Mouse (Mus musculus) testis, postnatal 10 days (tissue): ENCODE data around the gene Dlgap1.

Experiments
- DNase-seq: peaks from one replicate; pipeline ENCODE4 v3.0.0; 2021; ENCODE audit warnings: low spot score

Dlgap1 gene

DNA sequence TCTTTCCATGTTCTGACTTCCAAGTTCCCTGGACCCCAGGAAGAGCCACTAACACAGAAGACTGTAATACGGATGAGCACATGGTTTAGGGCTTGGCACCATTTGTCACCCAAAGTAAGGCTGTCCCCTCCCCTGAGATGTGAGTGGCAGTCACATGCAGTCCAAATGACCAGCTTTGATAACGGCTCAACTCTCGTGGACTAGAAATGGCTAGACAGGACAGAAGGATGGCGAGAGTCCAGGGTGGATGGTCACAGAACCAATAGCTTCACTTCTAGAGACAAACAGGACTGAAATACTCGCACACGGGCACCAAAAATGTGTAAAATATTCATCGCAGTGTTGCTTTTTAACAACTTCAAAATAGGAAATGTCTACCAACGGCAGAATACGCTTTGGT is 657.5 kb downstream of the Dlgap1 start:
- no peak for DNase-seq

DNA sequence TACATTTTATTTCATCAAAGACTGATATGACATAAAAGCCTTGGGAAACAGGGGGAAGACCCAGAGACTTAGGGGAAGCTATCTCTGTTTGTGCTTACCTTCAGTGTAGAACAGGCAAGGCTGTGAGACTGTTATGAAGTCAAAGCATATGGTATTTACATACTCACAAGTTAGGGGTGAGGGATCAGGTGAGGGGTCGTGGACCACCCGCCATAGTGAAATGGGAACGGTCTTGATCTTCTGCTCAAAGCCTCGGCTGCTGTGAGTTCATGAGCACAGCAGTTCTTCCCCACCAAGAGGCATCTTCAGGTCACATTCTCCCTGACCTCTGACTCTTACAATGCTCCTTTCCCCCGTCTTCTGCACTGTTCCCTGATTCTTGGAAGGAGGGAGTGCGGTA is 658.1 kb downstream of the Dlgap1 start:
- no peak for DNase-seq

DNA sequence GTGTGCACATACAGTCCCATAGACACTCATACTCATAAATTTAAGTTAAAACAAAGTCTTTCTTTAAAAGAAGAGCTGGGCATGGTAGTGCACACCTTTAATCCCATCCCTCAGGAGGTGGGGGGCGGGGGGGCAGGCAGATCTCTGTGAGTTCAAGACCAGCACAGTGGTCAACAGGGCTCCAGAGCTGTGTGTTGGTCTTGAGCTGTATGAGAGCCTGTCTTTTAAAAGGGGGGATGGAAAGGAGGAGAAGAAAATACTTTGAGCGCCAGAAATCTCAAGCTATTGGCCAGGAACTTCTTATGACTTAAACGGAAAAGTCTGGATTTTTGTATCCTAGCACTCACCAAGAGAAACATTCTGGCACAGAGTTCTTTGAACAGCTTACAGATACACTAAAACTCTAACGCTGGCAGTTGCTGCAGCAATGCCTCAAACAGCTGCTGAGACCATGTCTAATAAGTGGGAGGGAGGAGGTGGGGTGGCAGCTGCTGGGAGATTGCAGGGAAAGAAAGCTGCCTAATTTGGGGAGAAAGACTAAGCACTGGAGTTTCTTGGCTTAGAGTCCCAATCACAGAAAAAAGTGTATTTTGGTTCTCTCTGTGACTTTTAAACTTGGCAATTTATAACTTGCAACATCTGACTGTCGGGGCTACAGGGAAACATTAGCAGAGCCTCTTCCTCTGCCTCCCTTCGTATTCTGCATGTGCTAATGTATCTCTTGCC is 660.9 kb downstream of the Dlgap1 start:
- DNase-seq: no peak

DNA sequence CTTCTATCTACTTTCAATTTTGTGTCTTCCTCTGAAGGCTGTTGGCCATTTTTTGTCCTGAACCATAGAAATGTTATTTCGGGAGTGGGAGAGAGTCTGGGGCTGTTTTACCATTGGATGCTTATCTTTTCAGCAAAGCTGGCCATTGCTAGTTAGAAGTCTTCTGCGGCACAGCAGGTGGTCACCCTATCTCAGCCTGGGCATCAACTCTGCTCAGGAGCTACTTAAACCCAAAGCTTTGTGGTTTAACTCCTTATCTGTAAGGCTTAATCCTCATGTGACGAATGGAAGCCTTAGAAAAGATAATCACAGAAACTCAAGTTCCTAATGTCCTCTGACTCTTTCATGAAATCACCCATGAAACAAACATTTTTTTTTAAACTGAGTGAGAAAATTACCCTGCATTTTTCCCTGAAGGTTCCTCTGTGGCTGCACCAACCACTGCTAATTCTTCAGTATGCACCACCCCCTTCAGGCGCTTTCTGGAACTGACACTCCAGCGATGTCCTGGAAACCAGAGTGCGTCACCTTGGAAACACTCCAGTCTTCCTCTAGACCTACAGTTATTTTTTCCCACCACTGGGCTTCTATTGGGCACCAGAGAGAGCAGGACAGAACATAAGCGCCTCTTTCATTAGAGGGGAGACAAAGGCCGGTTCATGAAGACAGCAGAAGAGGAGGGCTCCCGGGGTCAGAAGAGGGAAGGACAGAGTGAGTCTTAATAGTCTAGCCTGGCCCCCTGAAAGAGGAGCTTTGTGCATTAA is 664.5 kb downstream of the Dlgap1 start:
- DNase-seq: peak; percentile 87

DNA sequence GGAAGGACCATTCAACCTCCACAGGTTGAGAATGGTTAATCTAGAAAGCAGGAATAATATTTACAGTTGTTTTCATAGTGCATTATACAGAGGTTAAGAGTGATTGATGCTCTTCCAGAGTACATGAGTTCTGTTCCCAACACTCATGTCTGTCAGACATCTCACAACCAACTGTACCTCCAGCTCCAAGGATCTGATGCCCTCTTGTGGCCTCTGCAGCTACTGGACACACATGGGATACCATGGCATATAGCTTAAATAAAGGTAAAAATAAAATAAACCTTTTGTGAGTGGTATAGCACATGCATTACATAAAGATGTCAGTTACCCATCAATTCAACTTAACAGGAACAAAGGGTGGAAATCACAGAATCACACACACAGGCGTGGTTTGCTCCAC is 674.3 kb downstream of the Dlgap1 start:
- DNase-seq: no peak

DNA sequence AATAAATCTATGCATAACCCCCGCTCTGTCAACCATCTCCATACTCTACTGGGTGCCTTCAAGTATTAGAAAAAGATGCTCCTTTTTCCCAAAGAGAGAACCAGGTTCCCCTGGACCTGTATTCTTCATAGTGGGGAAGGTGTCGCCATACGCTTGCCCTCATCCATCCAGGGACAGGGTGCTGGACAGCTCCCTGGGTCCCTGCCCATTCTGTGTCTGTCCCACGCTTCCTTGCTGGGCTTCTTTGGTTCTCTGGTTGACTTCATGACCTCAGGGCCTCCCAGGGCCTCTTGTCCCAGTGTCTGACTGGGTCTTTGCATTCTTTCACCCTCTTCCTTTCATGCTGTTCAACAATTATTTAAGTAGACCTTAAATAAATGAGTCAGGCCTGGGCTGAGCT is 677.8 kb downstream of the Dlgap1 start:
- DNase-seq: no peak

DNA sequence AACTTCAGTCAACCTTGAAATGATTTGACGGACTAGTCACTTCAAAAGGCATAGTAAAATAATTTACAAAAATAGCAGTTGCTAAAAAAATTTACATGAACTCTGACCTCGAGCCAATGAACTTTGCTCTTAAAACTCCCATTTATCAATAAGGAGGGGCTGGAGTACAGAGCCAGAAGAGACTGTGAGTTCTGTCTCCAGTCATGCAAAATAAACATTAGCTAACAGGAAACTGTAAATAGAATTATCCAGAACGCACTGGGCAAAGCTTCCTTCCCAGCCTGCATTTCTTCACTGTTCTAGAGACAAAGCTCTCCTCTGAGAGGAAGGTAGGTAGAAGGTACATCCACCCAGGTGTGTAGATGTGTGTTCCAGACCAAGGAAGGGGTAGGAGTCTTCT is 692.5 kb downstream of the Dlgap1 start:
- DNase-seq: no peak

DNA sequence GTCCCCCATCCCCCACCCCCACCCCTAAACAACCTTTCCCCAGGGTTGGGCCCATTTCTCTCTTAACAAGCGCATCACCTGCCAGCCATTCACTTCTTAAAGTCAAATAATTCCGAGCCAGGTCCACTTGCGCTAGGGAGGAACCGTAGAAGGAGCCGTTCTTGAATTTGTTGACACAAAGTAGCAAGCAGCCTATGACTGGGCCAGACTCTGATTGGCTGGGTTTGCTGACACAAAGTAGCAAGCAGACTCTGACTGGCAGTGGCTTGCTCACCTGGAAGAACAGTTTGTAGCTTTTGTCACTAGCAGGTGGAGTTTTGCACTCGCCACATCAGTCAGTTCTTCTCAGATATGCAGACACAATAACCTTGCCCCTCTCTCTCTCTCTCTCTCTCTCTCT is 695.1 kb downstream of the Dlgap1 start:
- DNase-seq: peak; percentile 53

DNA sequence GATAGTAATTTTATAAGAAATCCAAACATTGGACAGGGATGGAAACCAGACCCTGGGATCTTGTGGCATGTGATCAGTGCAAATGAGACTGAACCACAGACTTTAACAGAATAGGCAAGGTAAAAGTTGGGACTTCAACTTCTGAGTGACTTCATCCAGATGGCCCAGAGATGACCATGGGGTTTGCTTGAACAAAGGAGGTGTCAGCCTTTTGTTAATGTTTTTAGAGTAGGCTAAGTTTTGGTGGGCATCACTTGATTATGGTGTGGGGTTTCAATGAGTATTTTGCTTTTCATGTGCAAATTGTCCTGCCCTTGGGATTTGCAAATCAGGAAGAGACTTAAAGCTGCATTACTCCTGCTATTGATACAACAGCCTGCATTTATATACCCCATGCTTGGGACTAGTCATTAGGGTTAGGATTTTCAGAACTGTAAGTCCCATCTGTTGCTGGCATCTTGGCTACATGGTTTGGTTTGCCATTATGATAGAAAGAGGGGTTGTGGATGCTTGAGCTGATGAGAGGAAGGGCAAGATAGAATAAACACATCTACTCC is 695.7 kb downstream of the Dlgap1 start:
- no peak for DNase-seq

DNA sequence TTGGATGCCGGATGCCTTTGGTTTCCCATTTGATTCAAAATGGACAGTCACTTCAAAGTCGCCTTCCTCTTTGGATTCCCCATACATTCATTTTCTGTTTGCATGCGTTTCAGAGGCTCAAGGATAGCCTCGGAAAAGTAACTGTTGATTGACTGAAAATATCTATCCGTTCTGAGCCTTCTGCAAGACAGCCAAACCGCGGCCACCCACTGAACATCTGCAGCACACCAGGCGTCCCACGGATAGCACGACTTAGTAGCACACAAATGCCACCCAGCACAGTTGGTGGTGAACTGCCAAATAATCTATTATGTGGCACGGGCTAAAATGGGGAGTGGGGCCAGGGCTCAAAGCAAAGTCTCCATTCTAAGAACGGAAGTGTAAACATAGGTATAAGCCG is 705.1 kb downstream of the Dlgap1 start:
- no peak for DNase-seq

DNA sequence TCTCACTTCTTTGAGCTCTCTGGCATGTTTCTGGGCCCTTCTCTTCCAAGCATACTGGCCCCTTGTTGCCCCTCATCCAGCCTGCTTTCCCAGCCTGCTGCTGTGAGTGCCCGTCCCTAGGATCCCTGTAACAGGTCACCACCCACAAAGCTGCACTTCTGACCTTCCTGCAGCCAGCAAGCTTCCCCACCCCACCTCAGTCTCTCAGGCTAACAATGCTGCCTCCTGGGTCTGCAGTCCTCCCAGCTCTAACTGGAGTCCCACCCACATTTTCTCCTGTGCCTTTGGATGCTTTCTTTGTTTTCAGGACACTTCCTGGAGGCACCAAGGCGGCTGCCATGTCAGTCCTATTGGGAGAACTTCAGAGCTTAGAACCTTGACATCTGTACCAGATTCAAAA is 707.6 kb downstream of the Dlgap1 start:
- DNase-seq: no peak

DNA sequence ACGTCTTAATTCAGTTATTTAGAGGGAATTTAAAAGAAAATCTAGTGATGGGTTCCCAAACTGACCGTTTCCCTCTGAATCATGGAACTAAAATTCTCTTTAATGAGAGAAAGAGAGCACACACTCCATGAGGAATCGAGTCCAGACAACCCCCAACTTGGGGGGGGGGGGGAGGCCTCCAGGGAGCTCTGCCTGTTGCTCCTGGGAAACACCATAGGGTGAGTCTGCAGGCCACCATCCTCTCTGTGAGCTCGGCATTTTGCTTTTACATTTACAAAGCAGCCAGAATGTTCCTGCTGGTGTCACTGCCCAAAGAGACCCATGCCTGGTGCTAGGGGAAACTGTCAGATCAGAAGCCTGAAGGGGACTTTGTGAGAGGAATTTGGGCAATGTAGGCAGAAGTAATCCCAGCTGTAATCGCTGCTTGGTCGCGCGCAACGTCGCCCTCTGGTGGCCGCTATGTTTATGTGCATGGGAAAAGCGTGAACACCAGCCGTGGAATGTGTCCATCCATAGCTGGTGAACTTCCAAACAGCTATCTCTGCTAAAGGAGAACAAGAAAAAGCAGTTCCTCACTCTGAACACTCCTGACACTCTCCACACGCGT is 714.8 kb downstream of the Dlgap1 start:
- peak; percentile 89 for DNase-seq

DNA sequence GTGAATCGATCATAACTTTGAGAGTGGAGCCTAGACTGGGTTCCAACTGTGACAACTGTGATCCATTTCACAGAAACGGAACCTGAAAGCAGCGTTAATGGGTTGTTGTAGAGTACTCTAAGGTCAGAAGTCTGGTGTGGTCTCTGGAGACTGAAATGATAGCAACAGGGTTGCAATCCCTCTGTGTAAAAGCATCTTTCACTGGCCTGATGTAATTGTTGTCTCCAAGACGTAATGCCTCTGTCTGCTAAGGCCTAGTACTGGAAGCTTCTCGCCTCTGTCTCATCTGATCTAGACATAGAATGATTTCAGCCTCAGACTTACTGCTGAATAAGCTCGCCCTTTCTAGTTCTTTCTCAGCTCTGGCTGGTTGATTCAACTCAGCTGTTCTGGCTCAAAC is 721.3 kb downstream of the Dlgap1 start:
- DNase-seq: no peak

DNA sequence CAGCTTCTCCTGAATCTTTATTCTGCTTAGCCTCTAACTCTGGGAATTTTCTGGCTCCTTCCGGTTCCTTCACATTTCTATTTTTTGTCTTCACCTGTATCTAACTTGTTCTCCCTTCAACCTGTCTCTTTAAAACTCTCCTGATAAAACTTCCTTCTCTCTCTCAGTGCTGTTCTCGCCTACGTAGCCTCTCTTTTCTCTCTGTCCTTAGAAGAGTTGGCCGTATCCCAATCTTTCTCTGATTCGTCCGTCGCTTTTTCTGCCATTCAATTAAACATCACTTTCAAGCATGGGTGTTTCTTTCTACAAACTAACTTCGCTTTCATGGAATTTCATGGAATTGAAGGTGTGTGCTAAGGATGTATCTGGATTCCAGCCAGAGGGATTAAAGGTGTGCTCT is 721.7 kb downstream of the Dlgap1 start:
- no peak for DNase-seq

DNA sequence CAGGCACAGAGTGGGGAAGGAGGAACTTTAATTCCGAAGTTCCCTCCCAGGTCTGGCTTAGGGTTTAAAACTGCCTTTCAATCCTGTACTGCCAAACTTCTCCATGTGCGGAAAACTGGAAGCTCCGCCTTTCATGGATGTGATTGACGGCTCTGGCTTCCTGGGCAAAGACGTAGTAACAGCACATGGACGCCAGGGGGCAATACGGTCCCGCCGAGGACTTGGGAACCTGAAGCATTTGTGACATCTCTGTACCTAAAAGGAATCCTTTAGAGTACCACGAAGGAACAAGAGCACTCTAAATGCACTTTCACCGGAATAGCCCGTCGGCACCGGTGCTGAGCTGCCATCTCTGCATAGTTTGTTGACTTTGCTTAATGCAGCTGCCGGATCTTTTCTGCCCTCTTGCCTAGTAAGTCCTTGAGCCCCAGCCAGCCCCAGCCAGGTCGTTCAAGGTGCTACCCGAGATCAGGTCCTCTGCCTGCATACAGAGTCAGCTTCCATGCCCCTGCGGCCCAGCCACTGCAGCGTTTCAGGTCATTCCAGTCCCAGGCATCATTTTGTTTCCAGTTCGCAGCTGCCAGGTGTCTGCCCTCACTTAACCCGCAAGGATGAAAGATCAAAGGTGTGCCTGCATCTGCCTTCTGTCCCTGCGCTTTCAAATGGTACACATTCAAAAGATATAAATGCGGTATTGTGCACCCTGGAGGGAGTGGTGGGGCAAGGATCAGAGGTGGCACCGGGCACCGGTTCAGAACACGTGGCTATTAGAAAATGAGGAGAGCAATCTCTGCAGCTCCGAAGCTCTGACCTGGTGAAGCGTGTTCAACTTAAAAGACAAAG is 738.3 kb downstream of the Dlgap1 start:
- DNase-seq: peak; percentile 89

DNA sequence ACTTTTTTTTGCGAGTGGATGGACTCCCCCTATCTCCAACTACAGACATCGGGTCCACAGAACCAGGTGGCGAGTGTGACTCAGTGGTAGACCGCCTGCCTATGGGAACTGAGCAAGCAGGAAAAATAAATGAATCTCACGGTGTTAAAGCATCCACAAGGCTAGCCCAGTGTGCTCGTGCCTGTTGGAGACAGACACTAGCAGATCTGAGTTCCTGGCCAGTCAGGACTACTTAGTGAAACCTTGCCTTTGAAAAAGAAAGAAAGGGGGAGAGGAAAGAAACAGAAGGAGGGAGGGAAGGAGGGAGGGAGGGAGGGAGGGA is 738.9 kb downstream of the Dlgap1 start:
- no peak for DNase-seq

DNA sequence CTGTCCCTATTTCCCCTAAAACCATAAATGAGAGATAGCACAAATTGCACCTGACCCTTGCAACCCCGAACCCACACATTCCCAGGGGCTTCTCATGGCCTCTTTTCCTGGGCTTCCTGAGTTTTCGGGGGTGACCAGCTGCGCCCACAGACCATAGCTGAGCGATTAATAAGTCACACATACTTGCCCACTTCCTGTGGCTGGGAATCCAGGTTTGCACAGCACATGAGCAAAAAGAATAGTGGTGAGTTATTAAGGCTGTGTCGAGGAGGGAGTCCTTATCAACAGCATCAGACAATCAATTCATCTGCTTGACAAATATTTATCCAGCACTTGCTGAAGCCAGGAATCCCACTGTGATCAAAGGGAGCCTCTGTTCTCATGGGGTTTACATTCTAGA is 740.7 kb downstream of the Dlgap1 start:
- no peak for DNase-seq

DNA sequence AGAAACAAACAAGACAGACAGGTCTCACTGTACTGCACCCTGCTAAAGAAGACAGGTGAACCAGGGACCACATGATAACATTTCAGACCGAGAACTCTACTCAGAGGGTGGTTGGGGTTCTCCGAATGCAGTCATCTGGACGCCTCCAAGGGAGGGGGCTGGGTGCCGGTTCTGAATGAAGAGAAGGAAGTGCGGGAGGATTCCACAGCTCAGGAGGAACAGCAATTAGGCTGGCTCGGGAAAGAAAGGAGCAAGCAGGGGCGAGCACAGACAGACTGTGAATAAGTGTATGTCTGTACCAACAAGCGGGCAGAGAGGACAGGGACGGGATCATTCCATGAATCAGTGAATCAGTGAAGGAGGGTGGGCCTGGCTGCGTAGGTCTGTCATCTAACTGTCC is 744.6 kb downstream of the Dlgap1 start:
- DNase-seq: no peak

DNA sequence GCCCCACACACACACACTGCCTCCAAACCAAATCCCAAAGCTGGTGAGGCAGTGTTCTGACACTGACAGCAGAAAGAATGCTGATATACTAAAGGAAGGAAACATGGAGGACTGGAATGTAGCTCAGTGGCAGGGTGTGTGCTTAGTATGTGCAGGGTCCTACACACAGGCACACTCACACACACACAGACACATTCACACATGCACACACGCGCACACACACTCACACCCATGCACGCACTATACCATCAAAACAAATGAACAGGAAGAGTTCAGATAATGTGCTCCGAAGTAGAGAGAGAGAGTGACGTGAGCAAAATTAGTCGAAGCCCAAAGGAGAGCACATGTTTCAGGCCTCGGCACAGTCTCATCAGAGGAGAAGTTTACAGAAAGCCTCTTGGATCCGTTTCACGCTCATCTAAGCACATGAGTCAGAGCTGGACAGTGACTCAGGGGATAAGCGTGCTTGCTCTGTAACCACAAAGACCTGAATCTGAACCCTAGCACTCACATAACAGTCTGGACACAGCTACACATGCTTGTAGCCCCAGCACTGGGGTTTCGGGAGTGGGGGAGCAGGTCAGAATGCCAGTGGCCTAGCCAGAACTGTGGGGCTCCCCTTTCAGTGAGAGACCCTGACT is 750.9 kb downstream of the Dlgap1 start:
- DNase-seq: no peak

DNA sequence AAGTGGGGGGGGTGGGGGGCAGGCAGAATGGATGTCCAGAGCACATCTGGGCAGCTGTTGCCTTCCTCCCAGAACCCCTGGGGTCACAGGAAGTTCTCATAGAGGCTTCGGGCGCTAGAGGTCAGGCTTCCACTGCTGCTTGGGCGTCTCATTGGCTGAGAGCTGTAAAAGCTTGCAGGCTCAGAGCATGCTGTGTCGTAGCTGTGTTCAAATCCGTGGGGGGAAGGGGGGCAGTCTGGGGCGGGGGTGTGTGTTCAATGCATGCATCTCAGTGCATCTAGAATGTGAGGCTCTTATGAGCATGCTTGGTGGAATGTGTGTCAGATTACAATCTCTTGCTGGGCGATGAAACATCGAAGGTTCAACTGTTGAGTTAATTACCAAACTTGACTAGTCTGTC is 751.9 kb downstream of the Dlgap1 start:
- no peak for DNase-seq

DNA sequence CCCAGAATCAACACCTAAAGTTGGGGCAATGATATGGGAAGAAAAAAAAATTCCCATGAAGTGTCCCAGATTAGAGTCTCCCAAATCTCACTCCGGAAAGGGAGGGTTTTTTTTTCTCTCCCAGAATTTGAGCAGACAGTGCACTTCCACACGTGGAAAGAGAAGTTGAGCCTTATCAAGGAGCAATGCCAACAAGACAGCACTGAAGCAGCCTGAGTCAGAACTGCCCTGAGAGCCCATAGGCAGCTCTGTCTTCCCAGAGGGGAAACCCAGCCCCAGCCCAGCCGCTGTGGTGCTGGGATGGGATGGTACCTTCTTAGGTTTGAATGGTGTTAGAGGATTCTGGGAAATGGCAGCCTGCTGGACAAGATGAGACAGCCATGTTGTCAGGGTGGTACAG is 753.3 kb downstream of the Dlgap1 start:
- no peak for DNase-seq
